Mouse (Mus musculus): ENCODE measurements around the gene Cyp2b10.
"Not testable (repeated sequence)": the region's sequence is repeated elsewhere in the genome, so short reads cannot be mapped to it uniquely, and the experiment has no call there.

Cyp2b10 gene

GRCm38 (mm10) chr7:25897411-25897810, at the start of gene Cyp2b10:
Gene Cyp2b10 (plus strand): TSS chr7:25897620.
- DNase-seq (ENCODE audit: low read depth in 1 of 2, low spot score in 2 of 2): no peak

- DNase-seq (ENCODE audit: low read depth in 1 of 2, low spot score in 2 of 2): peak; percentile 23 to 67
Observed at GRCm38 (mm10) chr7:25847722-25848443, 49.5 kb upstream of the Cyp2b10 start.

- DNase-seq (ENCODE audit: low read depth in 1 of 2, low spot score in 2 of 2): no peak
Observed at GRCm38 (mm10) chr7:25848444-25848812, 49.0 kb upstream of the Cyp2b10 start.

- peak in 1 of 2 experiments; percentile 45 for DNase-seq (ENCODE audit: low read depth in 1 of 2, low spot score in 2 of 2)
Observed at GRCm38 (mm10) chr7:25855082-25855481, 42.3 kb upstream of the Cyp2b10 start.

- no peak for DNase-seq (ENCODE audit: low read depth in 1 of 2, low spot score in 2 of 2)
Observed at GRCm38 (mm10) chr7:25859962-25860870, 37.2 kb upstream of the Cyp2b10 start.

- no peak for DNase-seq (ENCODE audit: low read depth in 1 of 2, low spot score in 2 of 2)
Observed at GRCm38 (mm10) chr7:25862365-25862764, 35.1 kb upstream of the Cyp2b10 start.

- DNase-seq (ENCODE audit: low read depth in 1 of 2, low spot score in 2 of 2): no peak
Observed at GRCm38 (mm10) chr7:25863756-25864155, 33.7 kb upstream of the Cyp2b10 start.

- DNase-seq (ENCODE audit: low read depth in 1 of 2, low spot score in 2 of 2): no peak
Observed at GRCm38 (mm10) chr7:25864861-25865260, 32.6 kb upstream of the Cyp2b10 start.

- no peak for DNase-seq (ENCODE audit: low read depth in 1 of 2, low spot score in 2 of 2)
Observed at GRCm38 (mm10) chr7:25869789-25870188, 27.6 kb upstream of the Cyp2b10 start.

GRCm38 (mm10) chr7:25872624-25873023, 24.8 kb upstream of the Cyp2b10 start:
- no peak for DNase-seq (ENCODE audit: low read depth in 1 of 2, low spot score in 2 of 2)

- DNase-seq (ENCODE audit: low read depth in 1 of 2, low spot score in 2 of 2): no peak
Observed at GRCm38 (mm10) chr7:25878735-25879134, 18.7 kb upstream of the Cyp2b10 start.

GRCm38 (mm10) chr7:25880721-25881120, 16.7 kb upstream of the Cyp2b10 start:
- DNase-seq (ENCODE audit: low read depth in 1 of 2, low spot score in 2 of 2): not testable (repeated sequence)

- no peak for DNase-seq (ENCODE audit: low read depth in 1 of 2, low spot score in 2 of 2)
Observed at GRCm38 (mm10) chr7:25884272-25884671, 13.1 kb upstream of the Cyp2b10 start.

- no peak for DNase-seq (ENCODE audit: low read depth in 1 of 2, low spot score in 2 of 2)
Observed at GRCm38 (mm10) chr7:25887758-25888157, 9.7 kb upstream of the Cyp2b10 start.

GRCm38 (mm10) chr7:25893159-25893558, 4.3 kb upstream of the Cyp2b10 start:
- DNase-seq (ENCODE audit: low read depth in 1 of 2, low spot score in 2 of 2): no peak

GRCm38 (mm10) chr7:25895162-25895561, 2.3 kb upstream of the Cyp2b10 start:
- no peak for DNase-seq (ENCODE audit: low read depth in 1 of 2, low spot score in 2 of 2)

- DNase-seq (ENCODE audit: low read depth in 1 of 2, low spot score in 2 of 2): no peak
Observed at GRCm38 (mm10) chr7:25898064-25898463, 644 bp downstream of the Cyp2b10 start.

GRCm38 (mm10) chr7:25902061-25902690, 4.8 kb downstream of the Cyp2b10 start:
- DNase-seq (ENCODE audit: low read depth in 1 of 2, low spot score in 2 of 2): no peak

- DNase-seq (ENCODE audit: low read depth in 1 of 2, low spot score in 2 of 2): no peak
Observed at GRCm38 (mm10) chr7:25903156-25903555, 5.7 kb downstream of the Cyp2b10 start.

GRCm38 (mm10) chr7:25904066-25904465, 6.6 kb downstream of the Cyp2b10 start:
- DNase-seq (ENCODE audit: low read depth in 1 of 2, low spot score in 2 of 2): no peak

- DNase-seq (ENCODE audit: low read depth in 1 of 2, low spot score in 2 of 2): no peak
Observed at GRCm38 (mm10) chr7:25904489-25904888, 7.1 kb downstream of the Cyp2b10 start.

GRCm38 (mm10) chr7:25907380-25907779, 10.0 kb downstream of the Cyp2b10 start:
- no peak for DNase-seq (ENCODE audit: low read depth in 1 of 2, low spot score in 2 of 2)
